Mouse (Mus musculus) common myeloid progenitor, adult 5-6 weeks (primary cell): ENCODE data around the gene Gm5127. TPM values are rescaled to one million over a fixed set of nuclear protein-coding genes. Genes with fewer than 3 reads are reported as not detected.

Source experiments
- ATAC-seq: replicated peaks from 2 replicates; pipeline ENCODE4 v1.8.0; 2016; ENCODE audit warnings: low read depth, mild to moderate bottlenecking, moderate TSS enrichment, inconsistent platforms; ENCODE audit not compliant: poor library complexity, severe bottlenecking
- total RNA-seq: library from RNA; stranded (forward); fragments of 200-1000, 187-1606 nt; gene quantifications from 2 replicates; pipeline ENCODE4 v1.2.3, GENCODE M21; 2017

The Gm5127 gene
- not detected in 2 replicates for total RNA-seq

DNA sequence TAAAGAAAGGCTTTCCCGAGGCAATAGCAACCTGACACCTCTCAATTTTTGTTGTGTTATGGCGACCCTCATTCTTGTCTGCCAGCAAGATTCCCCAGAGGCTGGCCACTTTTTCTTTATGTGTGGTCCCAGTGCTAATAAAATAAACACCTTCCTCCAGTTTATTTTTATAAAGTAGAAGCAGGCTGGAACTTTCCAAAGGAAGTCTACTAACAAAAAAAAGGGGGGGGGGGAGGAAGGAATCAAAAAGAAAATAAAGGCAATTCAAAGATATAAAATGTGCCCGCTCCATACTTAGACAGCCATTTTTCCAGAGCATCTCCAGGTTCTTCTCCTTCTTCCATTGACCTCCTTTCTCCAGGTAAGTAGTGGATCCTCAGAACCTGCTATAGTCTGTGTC, at the start of gene Gm5127:
TSS of gene Gm5127 (plus strand) at position 301 of the 400 bp plus-strand sequence.
- no peak for ATAC-seq

- ATAC-seq = no peak
Observed at GRCm38 (mm10) chrX:106536359-106536758, 46.6 kb upstream of the Gm5127 start.

DNA sequence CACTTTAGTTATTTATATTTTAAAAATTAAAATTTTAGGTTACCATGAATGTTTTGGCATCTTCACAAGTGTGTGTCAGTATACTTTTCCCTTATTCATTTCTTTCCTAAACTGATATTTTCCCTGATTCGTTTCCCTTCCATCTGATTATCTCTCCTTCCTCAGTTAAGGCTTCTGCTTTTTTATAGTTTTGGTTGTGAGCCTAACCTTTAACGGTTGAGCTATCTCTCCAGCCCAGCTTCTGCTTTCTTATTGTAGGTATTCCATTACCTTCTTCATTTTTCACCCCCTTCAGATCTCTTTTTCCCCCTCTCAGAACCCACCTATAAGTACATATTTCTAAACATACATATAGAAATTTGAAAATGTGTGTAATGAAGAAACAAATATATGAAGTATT, 27.5 kb upstream of the Gm5127 start:
- no peak for ATAC-seq

- no peak for ATAC-seq
Observed at GRCm38 (mm10) chrX:106578966-106579365, 4.0 kb upstream of the Gm5127 start.

DNA sequence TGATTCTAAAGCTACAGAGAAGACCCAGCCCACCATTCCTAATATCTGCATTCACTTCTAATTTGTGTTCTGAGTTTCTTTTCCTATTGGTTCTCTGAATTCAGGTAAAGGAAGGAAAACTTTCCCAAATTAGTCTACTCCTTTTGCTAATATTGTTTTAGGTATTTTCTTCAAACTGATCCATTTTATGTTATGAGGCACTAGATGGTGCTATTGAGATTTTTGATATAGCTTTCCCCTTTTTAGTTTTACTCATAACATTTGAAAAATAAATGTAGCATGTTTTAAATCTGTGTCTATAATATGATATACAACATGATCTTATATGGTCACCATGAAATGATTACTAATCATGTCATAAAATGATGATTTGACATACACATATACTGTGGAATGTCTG, 2.6 kb upstream of the Gm5127 start:
- no peak for ATAC-seq

- no peak for ATAC-seq
Observed at GRCm38 (mm10) chrX:106582197-106582596, 789 bp upstream of the Gm5127 start.

- ATAC-seq = no peak
Observed at GRCm38 (mm10) chrX:106593914-106594313, 10.9 kb downstream of the Gm5127 start.

DNA sequence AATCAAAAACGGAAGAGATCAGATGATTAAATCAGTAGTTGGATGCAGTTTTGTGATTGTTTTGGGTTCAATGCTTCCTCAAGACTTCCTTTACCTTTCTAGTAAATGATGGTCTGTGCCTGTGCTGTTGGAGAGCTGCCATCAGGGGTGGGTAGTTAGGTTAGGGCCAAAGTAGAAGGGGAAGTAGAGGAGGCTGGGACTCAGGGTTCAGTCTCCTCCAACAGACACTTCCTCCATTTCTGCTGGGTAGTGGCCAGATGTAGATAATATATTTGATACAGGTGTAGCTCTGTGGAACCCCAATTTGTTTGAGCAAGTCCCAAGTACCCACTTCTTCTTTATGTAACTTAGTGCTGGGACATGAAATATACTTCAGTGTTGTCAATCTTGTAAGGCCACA, 12.9 kb downstream of the Gm5127 start:
- peak; percentile 81 for ATAC-seq

DNA sequence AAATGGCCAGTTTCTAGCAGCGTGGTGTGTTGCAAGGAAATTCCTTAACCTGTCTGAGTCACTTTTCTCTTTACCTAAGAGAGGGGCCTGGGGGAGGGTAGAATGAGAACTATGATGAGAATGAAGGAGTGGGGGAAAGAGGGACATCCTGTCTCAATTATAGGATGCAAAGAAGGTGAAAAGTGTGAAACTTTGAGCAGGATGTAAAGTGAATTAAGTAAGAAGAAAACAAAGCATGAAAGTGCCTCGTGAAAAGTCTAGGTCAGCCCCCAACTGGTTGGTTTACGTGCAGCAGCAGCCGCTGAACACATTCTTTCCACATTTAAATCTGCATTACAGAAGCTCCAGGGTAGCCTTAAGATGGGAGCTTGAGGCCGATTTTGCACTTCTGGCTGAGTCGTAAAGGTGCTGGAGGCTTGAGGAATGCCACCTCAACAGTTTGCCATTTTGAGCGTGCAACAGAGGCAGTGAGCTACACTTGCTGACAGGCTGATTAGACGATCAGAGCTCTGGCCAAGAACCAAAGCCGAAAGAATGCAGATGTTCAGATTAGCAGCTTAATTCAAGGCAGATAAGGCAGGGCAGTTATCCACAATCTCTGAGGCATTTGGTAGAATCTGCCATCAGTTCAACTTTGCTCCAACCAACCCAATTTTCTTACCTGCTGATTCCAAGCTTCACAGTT, 19.7 kb downstream of the Gm5127 start:
- peak; percentile 24; the same call in 1 of the 2 replicates for ATAC-seq

- peak; percentile 94 for ATAC-seq
Observed at GRCm38 (mm10) chrX:106603386-106603785, 20.4 kb downstream of the Gm5127 start, which contains the start of gene Cysltr1. Gene Cysltr1 (minus strand): TSS chrX:106603679.

GRCm38 (mm10) chrX:106622512-106622911, 39.5 kb downstream of the Gm5127 start:
- no peak for ATAC-seq

DNA sequence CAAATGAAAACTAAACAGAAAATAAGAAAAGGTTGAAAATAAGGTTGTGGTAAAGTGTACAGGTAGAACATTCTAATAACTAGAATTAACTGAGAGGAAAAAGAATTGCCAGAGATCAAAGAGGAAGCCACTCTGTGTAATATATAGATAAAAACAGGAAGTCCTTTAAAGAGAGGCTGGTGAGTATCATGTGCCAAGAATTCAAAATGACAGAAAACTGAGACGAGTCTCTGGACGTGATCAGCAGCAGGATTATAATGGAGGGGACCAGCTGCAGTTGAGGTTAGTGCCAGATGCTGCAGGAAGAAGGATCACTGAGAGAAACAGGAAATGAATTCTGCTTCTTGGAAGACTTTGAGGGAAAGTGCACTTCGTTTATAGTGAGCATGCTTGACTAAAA, 40.7 kb downstream of the Gm5127 start:
- ATAC-seq = peak; percentile 72

GRCm38 (mm10) chrX:106628514-106628913, 45.5 kb downstream of the Gm5127 start:
- ATAC-seq = no peak

DNA sequence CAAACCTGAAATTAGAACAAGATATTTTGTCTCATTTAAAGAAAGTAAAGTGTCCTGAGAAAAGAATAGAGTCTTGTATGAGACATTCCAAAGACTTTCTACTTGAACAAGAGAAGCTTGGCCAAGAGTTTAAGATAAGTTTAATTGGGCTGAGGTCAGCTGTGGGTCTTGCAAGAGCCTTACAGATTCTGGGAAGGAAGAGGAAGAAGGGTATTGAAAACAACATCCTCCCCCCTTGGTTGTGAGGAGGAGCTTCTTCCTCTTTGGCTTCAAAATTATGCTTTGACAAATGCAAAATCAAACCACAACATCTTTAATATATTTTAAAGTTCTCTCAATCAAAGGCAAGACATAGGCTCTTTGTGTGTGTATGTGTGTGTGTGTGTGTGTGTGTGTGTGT, 50.6 kb downstream of the Gm5127 start:
- ATAC-seq = 0 out of 2 replicates have a peak, but pooled peaks have one; percentile 45

- peak; percentile 54; the same call in 1 of the 2 replicates for ATAC-seq
Observed at GRCm38 (mm10) chrX:106634799-106635541, 52.0 kb downstream of the Gm5127 start.

DNA sequence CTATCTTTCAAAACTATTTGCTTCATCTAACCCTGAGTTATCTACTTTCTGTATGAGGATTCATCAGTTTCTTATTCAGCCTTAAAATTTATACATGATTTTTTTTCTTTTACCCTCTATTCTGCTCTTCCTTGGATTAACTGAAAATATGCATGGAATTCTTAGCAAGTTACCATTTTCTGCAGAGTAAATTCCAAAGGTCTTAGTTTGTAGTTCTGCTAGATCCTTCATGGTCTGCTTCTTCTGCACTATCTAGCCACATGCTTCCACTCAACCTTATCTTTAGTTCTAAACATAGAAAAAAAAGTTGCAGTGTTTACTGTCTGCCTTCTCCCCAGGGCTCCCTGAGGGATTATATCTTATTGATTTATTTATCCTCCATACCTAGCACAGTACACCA, 79.1 kb downstream of the Gm5127 start:
- ATAC-seq = no peak

- ATAC-seq = peak; percentile 54; the same call in 1 of the 2 replicates
Observed at GRCm38 (mm10) chrX:106704590-106704989, 121.6 kb downstream of the Gm5127 start.

GRCm38 (mm10) chrX:106717160-106717559, 134.2 kb downstream of the Gm5127 start:
- peak; percentile 58; the same call in 1 of the 2 replicates for ATAC-seq

DNA sequence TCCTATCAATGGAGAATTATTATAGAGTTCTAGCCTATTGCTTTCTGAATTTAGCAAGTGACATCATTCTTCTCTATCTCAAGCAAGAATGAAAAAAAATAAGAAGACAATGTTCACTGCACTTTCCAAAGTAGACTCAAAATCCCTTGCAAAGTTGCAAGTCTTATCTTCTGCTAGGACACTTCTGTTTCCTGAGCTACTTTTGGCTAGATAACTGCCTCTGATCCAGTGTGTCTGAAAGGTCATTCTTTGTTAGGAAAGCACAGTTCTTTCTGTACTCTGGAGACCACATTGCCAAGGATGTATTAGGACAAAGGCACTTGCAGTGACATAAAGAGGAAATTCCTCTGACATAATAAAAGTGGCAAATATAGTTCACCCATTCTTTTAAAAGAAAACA, 159.3 kb downstream of the Gm5127 start:
- ATAC-seq = no peak

- no peak for ATAC-seq
Observed at GRCm38 (mm10) chrX:106755272-106755671, 172.3 kb downstream of the Gm5127 start.
